Mouse (Mus musculus) C2C12 (cell line): ENCODE results near the gene Enah.

Source experiments
- CTCF ChIP-seq: IDR thresholded peaks from one replicate; pipeline ENCODE4 v1.5.1; 2011; ENCODE audit not compliant: control insufficient read depth, insufficient read depth, insufficient read length
- MAX ChIP-seq: IDR thresholded peaks from one replicate; pipeline ENCODE4 v1.6.1; 2011; ENCODE audit warnings: mild to moderate bottlenecking, control low read depth
- MYOD1 ChIP-seq: IDR thresholded peaks from one replicate; pipeline ENCODE4 v1.6.1; 2011; ENCODE audit warnings: low read depth; ENCODE audit not compliant: control insufficient read depth, insufficient read length
- MYOG ChIP-seq: IDR thresholded peaks from one replicate; pipeline ENCODE4 v1.6.1; 2011; ENCODE audit not compliant: control insufficient read depth, insufficient read length; ENCODE audit errors: extremely low read depth
- USF1 ChIP-seq: IDR thresholded peaks from one replicate; pipeline ENCODE4 v1.6.1; 2011; ENCODE audit warnings: low read depth, mild to moderate bottlenecking, control low read depth, moderate library complexity

DNA sequence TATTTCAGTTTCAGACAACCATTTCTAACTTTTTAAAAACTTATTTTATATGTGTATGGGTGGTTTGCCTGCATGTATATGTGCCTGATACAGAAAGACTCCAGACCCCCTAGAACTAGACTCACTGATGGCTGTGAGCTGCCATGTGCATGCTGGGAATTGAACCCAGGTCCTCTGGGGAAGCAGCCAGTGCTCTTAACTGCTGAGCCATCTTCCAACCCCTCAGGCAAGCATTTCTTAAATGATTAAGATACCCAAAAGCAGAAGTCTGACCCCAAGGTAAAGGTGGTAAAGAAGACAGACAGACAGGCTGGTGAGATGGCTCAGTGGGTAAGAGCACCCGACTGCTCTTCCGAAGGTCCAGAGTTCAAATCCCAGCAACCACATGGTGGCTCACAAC lies 165.0 kb downstream of the Enah start:
- TF ChIP-seq CTCF (no peak), USF1 (no peak), MYOD1 (no peak), MAX (no peak), MYOG (no peak)
